Mouse (Mus musculus) liver, embryonic 13.5 days (tissue): ENCODE data around the gene Mrps30. TPM values are rescaled to one million over a fixed set of nuclear protein-coding genes. Genes with fewer than 3 reads are reported as not detected.
"Not testable (repeated sequence)": the region's sequence is repeated elsewhere in the genome, so short reads cannot be mapped to it uniquely, and the experiment has no call there.

Source experiments
- ATAC-seq: fragments of 200-750 bp; cut with Nextera tagmentation; 2 replicates; pipeline ENCODE4 v1.8.0; 2017; ENCODE audit warnings: low read depth, mild to moderate bottlenecking, moderate number of reproducible peaks, moderate library complexity
- DNase-seq: peaks from one replicate; pipeline ENCODE4 v3.0.0; 2022
- H3K27ac ChIP-seq: fragments of 300-500 bp; sonication (generic); 2 replicates; pipeline ENCODE4 v1.5.1; 2015; ENCODE audit warnings: moderate library complexity, mild to moderate bottlenecking, inconsistent platforms
- H3K27me3 ChIP-seq: fragments of 300-500 bp; sonication (generic); 2 replicates; pipeline ENCODE4 v1.6.1; 2015; ENCODE audit warnings: mild to moderate bottlenecking, inconsistent platforms
- H3K36me3 ChIP-seq: fragments of 300-500 bp; sonication (generic); 2 replicates; pipeline ENCODE4 v1.6.1; 2015; ENCODE audit warnings: mild to moderate bottlenecking, inconsistent platforms
- H3K4me1 ChIP-seq: fragments of 300-500 bp; sonication (generic); replicated peaks from 2 replicates; pipeline ENCODE4 v1.6.1; 2015; ENCODE audit warnings: inconsistent platforms
- H3K4me2 ChIP-seq: fragments of 300-500 bp; sonication (generic); 2 replicates; pipeline ENCODE4 v1.6.1; 2015; ENCODE audit warnings: inconsistent platforms, mild to moderate bottlenecking, moderate library complexity
- H3K4me3 ChIP-seq: fragments of 300-500 bp; sonication (generic); replicated peaks from 2 replicates; pipeline ENCODE4 v1.5.1; 2015; ENCODE audit warnings: mild to moderate bottlenecking, inconsistent platforms
- H3K9ac ChIP-seq: fragments of 300-500 bp; sonication (generic); 2 replicates; pipeline ENCODE4 v1.6.1; 2015; ENCODE audit warnings: mild to moderate bottlenecking, inconsistent platforms
- H3K9me3 ChIP-seq: fragments of 300-500 bp; sonication (generic); replicated peaks from 2 replicates; pipeline ENCODE4 v1.6.1; 2016; ENCODE audit warnings: inconsistent platforms
- WGBS: fragments of 180-500 bp; shearing (Covaris S2); methylation state at CpG from one replicate; pipeline ENCODE4 v1.1.7; 2015; ENCODE audit not compliant: insufficient replicate concordance; 5-methylcytosine and 5-hydroxymethylcytosine counted together
- polyA plus RNA-seq: library from polyadenylated mRNA; unstranded; fragments of >200 nt; fragmentation: Nextera tagmentation; extraction: Ambion mirVana; gene quantifications from 2 replicates; pipeline ENCODE4 v1.2.1, GENCODE M21; 2015

Mrps30 gene
- polyA plus RNA-seq: 24.4 and 25.3 TPM in 2 replicates

GRCm38 (mm10) chr13:118386511-118387447 lies at the start of gene Mrps30, which contains the start of gene B430218F22Rik:
TSS of gene Mrps30 (minus strand) at chr13:118387252.
TSS of gene B430218F22Rik (plus strand) at chr13:118386630.
- peak within 1 kb of the TSS; percentile 84 for H3K9ac ChIP-seq
- H3K4me3 ChIP-seq: peak within 1 kb of the TSS; percentile 87
- DNase-seq: peak; percentile 88
- no peaks in the 10 kb centered on the region for H3K27me3 ChIP-seq
- peak within 1 kb of the TSS; percentile 67 for H3K27ac ChIP-seq
- H3K9me3 ChIP-seq: no peaks in the 10 kb centered on the region
- peak; percentile 96 for ATAC-seq
- H3K4me2 ChIP-seq: peak within 1 kb of the TSS; percentile 83
- H3K4me1 ChIP-seq: peaks cover 20% of the 10 kb centered on the region
- under 1% methylated on average over 93 of the region's 93 CpGs for WGBS
- H3K36me3 ChIP-seq: peaks cover 32% of the 10 kb centered on the region

- Histone ChIP-seq H3K9me3 (no peaks in the 10 kb centered on the region), H3K4me1 (no peaks in the 10 kb centered on the region), H3K27ac (no peak overlapping the region), H3K4me2 (no peak overlapping the region), H3K4me3 (no peak overlapping the region), H3K9ac (no peak overlapping the region), H3K27me3 (no peaks in the 10 kb centered on the region), H3K36me3 (no peaks in the 10 kb centered on the region)
- 35% methylated on average over 1 of the region's 1 CpGs for WGBS
- ATAC-seq (no peak), DNase-seq (no peak)
Measured at GRCm38 (mm10) chr13:118420847-118421246, 33.8 kb upstream of the Mrps30 start.

GRCm38 (mm10) chr13:118420408-118420807 lies 33.4 kb upstream of the Mrps30 start:
- Histone ChIP-seq H3K9me3 (no peaks in the 10 kb centered on the region), H3K4me2 (no peak overlapping the region), H3K27me3 (no peaks in the 10 kb centered on the region), H3K9ac (no peak overlapping the region), H3K4me1 (no peaks in the 10 kb centered on the region), H3K36me3 (no peaks in the 10 kb centered on the region), H3K27ac (no peak overlapping the region), H3K4me3 (no peak overlapping the region)
- DNase-seq: no peak
- ATAC-seq: no peak
- 18% methylated on average over 1 of the region's 1 CpGs for WGBS

GRCm38 (mm10) chr13:118418163-118418562 lies 31.1 kb upstream of the Mrps30 start:
- Histone ChIP-seq H3K9ac (no peak overlapping the region), H3K27ac (no peak overlapping the region), H3K36me3 (no peaks in the 10 kb centered on the region), H3K4me2 (no peak overlapping the region), H3K4me3 (no peak overlapping the region), H3K27me3 (no peaks in the 10 kb centered on the region), H3K4me1 (no peaks in the 10 kb centered on the region), H3K9me3 (no peaks in the 10 kb centered on the region)
- ATAC-seq: no peak
- no peak for DNase-seq
- 51% methylated on average over 4 of the region's 4 CpGs for WGBS

GRCm38 (mm10) chr13:118411297-118411992 lies 24.4 kb upstream of the Mrps30 start:
- Histone ChIP-seq H3K9me3 (no peaks in the 10 kb centered on the region), H3K27ac (no peak overlapping the region), H3K4me1 (no peaks in the 10 kb centered on the region), H3K4me3 (no peak overlapping the region), H3K9ac (no peak overlapping the region), H3K4me2 (no peak overlapping the region), H3K27me3 (no peaks in the 10 kb centered on the region), H3K36me3 (no peaks in the 10 kb centered on the region)
- ATAC-seq (no peak), DNase-seq (no peak)
- WGBS: 61% methylated on average over 6 of the region's 6 CpGs

- no peak for ATAC-seq
- H3K4me1 ChIP-seq: no peaks in the 10 kb centered on the region
- H3K4me3 ChIP-seq: no peak overlapping the region
- DNase-seq: no peak
- no peaks in the 10 kb centered on the region for H3K36me3 ChIP-seq
- no peaks in the 10 kb centered on the region for H3K9me3 ChIP-seq
- no peak overlapping the region for H3K27ac ChIP-seq
- H3K27me3 ChIP-seq: no peaks in the 10 kb centered on the region
- H3K9ac ChIP-seq: no peak overlapping the region
- H3K4me2 ChIP-seq: no peak overlapping the region
Measured at GRCm38 (mm10) chr13:118403544-118403943, 16.5 kb upstream of the Mrps30 start.

GRCm38 (mm10) chr13:118400340-118400739 lies 13.3 kb upstream of the Mrps30 start:
- no peak overlapping the region for H3K4me2 ChIP-seq
- H3K9me3 ChIP-seq: no peaks in the 10 kb centered on the region
- H3K4me3 ChIP-seq: no peak overlapping the region
- H3K36me3 ChIP-seq: no peaks in the 10 kb centered on the region
- DNase-seq: no peak
- ATAC-seq: no peak
- H3K9ac ChIP-seq: no peak overlapping the region
- no peaks in the 10 kb centered on the region for H3K27me3 ChIP-seq
- no peaks in the 10 kb centered on the region for H3K4me1 ChIP-seq
- WGBS: 57% methylated on average over 6 of the region's 6 CpGs
- no peak overlapping the region for H3K27ac ChIP-seq

GRCm38 (mm10) chr13:118395803-118396202 lies 8.8 kb upstream of the Mrps30 start:
- H3K36me3 ChIP-seq: no peaks in the 10 kb centered on the region
- no peak for ATAC-seq
- H3K9me3 ChIP-seq: no peaks in the 10 kb centered on the region
- no peak overlapping the region for H3K4me2 ChIP-seq
- no peaks in the 10 kb centered on the region for H3K4me1 ChIP-seq
- no peak overlapping the region for H3K9ac ChIP-seq
- no peak overlapping the region for H3K4me3 ChIP-seq
- no peaks in the 10 kb centered on the region for H3K27me3 ChIP-seq
- no peak overlapping the region for H3K27ac ChIP-seq
- DNase-seq: no peak
- WGBS: 65% methylated on average over 3 of the region's 3 CpGs

GRCm38 (mm10) chr13:118387448-118387801 lies 373 bp upstream of the Mrps30 start:
- DNase-seq, H3K27me3 ChIP-seq, H3K9me3 ChIP-seq, H3K27ac ChIP-seq: not testable (repeated sequence)
- ATAC-seq: peak; percentile 49
- H3K4me3 ChIP-seq: peak overlapping the region; percentile 87
- H3K36me3 ChIP-seq: peaks cover 26% of the 10 kb centered on the region
- peak overlapping the region; percentile 83 for H3K4me2 ChIP-seq
- peak overlapping the region; percentile 47; the same call in 1 of the 2 replicates for H3K9ac ChIP-seq
- 4% methylated on average over 10 of the region's 10 CpGs for WGBS
- peaks cover 20% of the 10 kb centered on the region for H3K4me1 ChIP-seq

GRCm38 (mm10) chr13:118380381-118380780 lies 6.7 kb downstream of the Mrps30 start:
- peaks cover 63% of the 10 kb centered on the region for H3K36me3 ChIP-seq

GRCm38 (mm10) chr13:118379155-118379554 lies 7.9 kb downstream of the Mrps30 start:
- Histone ChIP-seq H3K9me3 (no peaks in the 10 kb centered on the region), H3K27ac (no peak overlapping the region), H3K27me3 (no peaks in the 10 kb centered on the region), H3K9ac (no peak overlapping the region), H3K4me2 (no peak overlapping the region), H3K4me3 (no peak overlapping the region), H3K36me3 (peaks cover 53% of the 10 kb centered on the region), H3K4me1 (peaks cover 5% of the 10 kb centered on the region; the same call in 1 of the 2 replicates)
- DNase-seq (peak; percentile 27), ATAC-seq (peak; percentile 48; the same call in 1 of the 2 replicates)
- 58% methylated on average over 1 of the region's 1 CpGs for WGBS

More at GRCm38 (mm10) chr13:118380381-118380780, 6.7 kb downstream of the Mrps30 start:
- Histone ChIP-seq H3K4me1 (peaks cover 9% of the 10 kb centered on the region), H3K4me3 (no peak overlapping the region), H3K9me3 (no peaks in the 10 kb centered on the region), H3K27me3 (no peaks in the 10 kb centered on the region), H3K9ac (no peak overlapping the region), H3K4me2 (no peak overlapping the region), H3K27ac (no peak overlapping the region)
- DNase-seq: no peak
- ATAC-seq: no peak
- WGBS: 78% methylated on average over 10 of the region's 10 CpGs
